Mouse (Mus musculus) E14TG2a.4 (cell line): ENCODE measurements around the gene Snap91.

ENCODE experiments used
- H3K27me3 ChIP-seq: 2 replicates; pipeline ENCODE4 v1.6.1; 2014; ENCODE audit warnings: low read length, control low read depth; ENCODE audit not compliant: insufficient read depth
- H3K36me3 ChIP-seq: 2 replicates; pipeline ENCODE4 v1.6.1; 2014; ENCODE audit warnings: low read length, control low read depth; ENCODE audit not compliant: insufficient read depth
- H3K4me1 ChIP-seq: replicated peaks from 2 replicates; pipeline ENCODE4 v1.6.1; 2014; ENCODE audit warnings: low read depth, low read length, control low read depth
- H3K4me3 ChIP-seq: replicated peaks from 2 replicates; pipeline ENCODE4 v1.5.1; 2014; ENCODE audit warnings: mild to moderate bottlenecking, low read length
- H3K9me3 ChIP-seq: 2 replicates; pipeline ENCODE4 v1.6.1; 2014; ENCODE audit warnings: low read length, control low read depth
- CTCF ChIP-seq: conservative IDR thresholded peaks from 2 replicates; pipeline ENCODE4 v1.5.1; 2014; ENCODE audit warnings: low read length
- NANOG ChIP-seq: IDR thresholded peaks from 2 replicates; pipeline ENCODE4 v1.6.1; 2014; ENCODE audit warnings: borderline replicate concordance, low read length, mixed read lengths
- POU5F1 ChIP-seq: IDR thresholded peaks from 2 replicates; pipeline ENCODE4 v1.6.1; 2014; ENCODE audit warnings: low read length, borderline replicate concordance

The Snap91 gene

DNA sequence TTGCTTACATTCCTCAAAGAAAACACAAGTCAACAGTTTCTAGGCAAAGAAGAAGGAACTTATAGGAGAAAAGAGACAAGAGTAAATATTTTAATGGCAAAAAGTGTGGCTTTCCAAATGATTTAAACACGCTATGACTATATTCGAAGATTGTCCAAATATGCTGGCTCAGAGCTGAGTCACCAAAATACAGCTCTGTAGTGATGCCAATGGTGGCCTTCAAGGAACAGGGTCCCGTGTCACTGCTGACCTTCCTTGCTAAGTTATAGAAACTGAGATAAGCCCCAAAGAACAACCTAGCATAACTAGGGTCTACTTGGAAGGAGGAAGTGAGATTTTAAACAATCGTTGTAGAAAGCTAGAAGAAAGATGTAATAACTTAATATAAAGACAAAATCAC is 6.8 kb downstream of the Snap91 start:
- H3K4me3 ChIP-seq = no peak overlapping the region
- H3K27me3 ChIP-seq = peaks cover 15% of the 10 kb centered on the region
- no peaks in the 10 kb centered on the region for H3K36me3 ChIP-seq
- TF ChIP-seq CTCF (no peak), POU5F1 (no peak), NANOG (no peak)
- no peaks in the 10 kb centered on the region for H3K4me1 ChIP-seq
- H3K9me3 ChIP-seq = no peaks in the 10 kb centered on the region

DNA sequence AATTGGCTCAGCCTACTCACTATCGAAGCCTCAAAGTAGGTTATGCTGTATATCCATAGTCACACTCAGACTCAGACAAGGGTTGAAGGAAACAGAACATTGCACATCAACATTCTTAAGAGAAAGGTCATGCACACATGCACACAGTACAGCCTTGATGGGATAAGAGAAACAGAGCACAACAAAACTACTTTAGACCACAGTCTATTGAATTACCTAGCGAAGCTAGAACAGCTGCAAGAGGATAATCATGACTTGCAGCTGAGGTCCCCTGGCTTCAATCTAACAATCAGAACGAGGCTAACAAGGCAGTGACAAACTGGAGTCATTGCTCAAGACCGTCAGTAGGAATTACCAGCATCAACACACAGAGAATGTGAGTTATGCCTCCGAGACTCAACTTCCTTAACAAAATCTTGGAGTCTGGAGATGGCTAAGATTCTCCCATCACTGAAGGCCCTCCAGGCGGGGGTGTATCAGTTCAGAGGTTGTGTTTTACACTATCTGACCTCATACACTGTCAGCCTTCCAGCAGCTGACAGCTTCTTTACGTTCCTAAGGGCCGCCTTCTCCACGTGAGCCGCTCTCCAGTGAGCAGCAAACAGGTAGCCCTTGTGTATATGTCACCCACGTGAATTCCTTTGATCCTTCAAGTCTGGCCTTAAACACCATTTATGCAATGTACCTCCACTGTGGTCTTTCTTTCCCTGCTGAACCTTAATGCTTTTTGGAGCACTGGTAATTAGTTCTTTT is 10.7 kb downstream of the Snap91 start:
- H3K9me3 ChIP-seq = no peaks in the 10 kb centered on the region
- TF ChIP-seq POU5F1 = no peak
- TF ChIP-seq CTCF = no peak
- TF ChIP-seq NANOG = no peak

DNA sequence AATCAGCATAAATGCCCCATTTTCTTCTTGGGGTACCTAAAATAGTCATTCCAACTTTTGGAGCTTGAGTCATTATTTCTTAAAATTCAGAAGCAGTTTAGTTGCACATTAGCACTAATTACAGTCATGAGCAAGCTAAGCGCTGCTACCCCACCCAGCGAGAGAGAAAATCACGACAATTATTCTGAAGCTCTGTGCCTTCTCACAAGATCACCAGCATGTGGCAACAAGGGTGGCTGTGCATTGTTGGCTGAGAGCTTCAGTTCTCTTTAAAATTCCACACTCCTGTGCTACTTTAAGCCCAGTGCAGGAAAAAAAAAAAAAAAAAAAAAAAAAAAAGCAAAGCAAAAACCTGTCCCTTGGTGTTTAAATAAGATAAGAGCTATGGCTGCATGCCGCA is 22.4 kb downstream of the Snap91 start:
- Histone ChIP-seq H3K4me1 (no peaks in the 10 kb centered on the region), H3K9me3 (no peaks in the 10 kb centered on the region), H3K36me3 (no peaks in the 10 kb centered on the region), H3K4me3 (no peak overlapping the region), H3K27me3 (no peaks in the 10 kb centered on the region)
- TF ChIP-seq NANOG (no peak), CTCF (no peak), POU5F1 (no peak)

More for the DNA sequence above, 10.7 kb downstream of the Snap91 start:
- Histone ChIP-seq H3K4me1 (no peaks in the 10 kb centered on the region), H3K36me3 (no peaks in the 10 kb centered on the region), H3K4me3 (no peak overlapping the region), H3K27me3 (no peaks in the 10 kb centered on the region; the same call in 1 of the 2 replicates)

DNA sequence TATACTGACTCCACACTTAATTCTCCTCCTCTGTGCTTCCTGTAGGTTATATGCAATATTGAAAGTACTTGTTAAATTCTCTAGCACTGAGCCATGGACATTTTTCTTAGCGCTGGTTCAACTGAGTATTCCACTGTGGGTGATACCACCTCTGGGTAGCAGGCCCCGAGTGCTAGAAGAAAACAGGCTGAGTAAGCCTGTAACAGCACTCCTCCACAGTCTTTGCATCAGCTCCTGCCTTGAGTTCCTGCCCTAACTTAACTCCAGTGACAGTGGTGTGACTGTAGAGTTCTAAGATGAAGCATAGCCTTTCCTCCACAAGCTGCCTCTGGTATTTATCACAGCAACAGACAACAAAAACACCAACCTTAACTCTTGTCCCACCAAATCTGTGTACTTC is 22.8 kb downstream of the Snap91 start:
- Histone ChIP-seq H3K9me3 (no peaks in the 10 kb centered on the region), H3K36me3 (no peaks in the 10 kb centered on the region), H3K4me1 (no peaks in the 10 kb centered on the region), H3K27me3 (no peaks in the 10 kb centered on the region), H3K4me3 (no peak overlapping the region)
- TF ChIP-seq CTCF = no peak
- TF ChIP-seq NANOG = no peak
- no peak for TF ChIP-seq POU5F1

DNA sequence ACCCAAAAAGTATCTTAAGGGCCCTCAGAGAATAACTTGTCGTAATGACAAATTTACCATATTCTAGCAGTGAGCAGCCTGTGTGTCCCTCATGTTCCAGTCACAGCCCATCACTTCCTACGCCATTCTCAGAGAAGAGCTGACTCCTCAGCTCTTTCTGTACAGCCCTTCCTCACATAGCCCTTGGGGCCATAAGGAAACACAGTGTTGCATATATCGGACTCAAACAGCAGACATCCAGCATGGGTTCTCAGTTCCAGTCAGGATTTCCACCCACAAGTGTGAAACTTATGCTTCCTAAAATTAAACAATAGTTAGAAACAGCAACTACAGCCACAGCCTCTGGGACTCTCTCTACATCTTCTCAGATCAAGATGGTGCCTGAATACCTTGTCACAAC is 27.6 kb downstream of the Snap91 start:
- Histone ChIP-seq H3K4me1 (no peaks in the 10 kb centered on the region), H3K36me3 (no peaks in the 10 kb centered on the region), H3K4me3 (no peak overlapping the region), H3K9me3 (no peaks in the 10 kb centered on the region), H3K27me3 (no peaks in the 10 kb centered on the region)
- TF ChIP-seq CTCF (no peak), POU5F1 (no peak), NANOG (no peak)

DNA sequence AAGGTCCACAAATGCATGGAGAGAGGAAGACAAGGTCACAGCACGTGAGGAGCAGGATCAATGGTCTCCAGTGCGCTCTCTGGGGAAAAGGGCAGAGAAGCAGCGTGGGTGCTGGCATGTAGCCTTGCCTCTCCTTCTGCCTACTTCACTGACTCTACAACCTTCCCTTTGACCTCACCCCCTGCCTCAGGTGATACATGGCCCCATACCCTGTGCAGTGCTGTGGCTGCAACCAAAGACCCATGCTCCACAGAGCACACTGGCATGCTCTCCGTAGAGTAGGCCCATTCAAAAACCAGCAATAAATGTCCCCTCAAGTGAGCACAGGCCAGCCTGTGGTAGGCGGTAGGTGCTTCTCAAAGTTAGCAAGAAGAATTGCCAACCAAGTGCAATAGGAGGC is 28.8 kb downstream of the Snap91 start:
- H3K9me3 ChIP-seq = no peaks in the 10 kb centered on the region
- TF ChIP-seq CTCF (no peak), POU5F1 (no peak), NANOG (no peak)
- H3K36me3 ChIP-seq = no peaks in the 10 kb centered on the region
- no peaks in the 10 kb centered on the region for H3K27me3 ChIP-seq
- H3K4me1 ChIP-seq = no peaks in the 10 kb centered on the region
- H3K4me3 ChIP-seq = no peak overlapping the region

DNA sequence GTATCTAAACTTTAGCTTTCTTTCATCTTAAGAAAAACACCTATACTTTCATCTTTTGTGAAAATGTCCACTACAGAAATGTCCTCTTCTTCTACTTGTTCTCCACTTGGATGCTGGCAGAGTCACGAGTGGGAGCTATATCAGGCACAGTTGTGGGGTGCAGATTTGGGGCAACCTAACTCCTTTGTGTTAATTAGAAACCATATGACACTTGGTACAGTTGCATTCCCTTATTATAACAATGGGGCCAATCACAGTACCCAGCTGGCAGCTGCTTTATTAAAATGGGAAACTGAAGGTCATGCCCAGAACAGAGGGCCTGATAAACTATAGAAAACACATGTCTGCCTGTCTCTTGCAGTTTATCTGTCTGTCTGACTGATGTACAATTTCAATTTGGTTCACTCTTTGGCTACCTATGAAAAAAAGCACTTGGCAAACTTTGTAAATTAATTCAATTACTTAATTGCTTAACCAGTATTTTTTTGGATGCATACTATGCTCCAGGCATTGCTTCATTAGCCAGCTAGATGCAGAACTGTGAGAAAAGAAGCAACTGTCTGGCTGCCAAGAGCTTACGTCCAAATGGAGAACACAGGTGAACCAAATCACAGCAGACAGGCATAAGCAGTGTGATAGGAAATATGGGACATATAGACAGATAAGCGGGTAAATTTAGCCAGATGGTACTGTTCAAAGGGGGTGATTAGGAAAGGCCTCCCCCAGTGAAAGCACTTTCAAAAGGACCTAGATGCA is 29.8 kb downstream of the Snap91 start:
- Histone ChIP-seq H3K36me3 (no peaks in the 10 kb centered on the region), H3K4me3 (no peak overlapping the region), H3K27me3 (no peaks in the 10 kb centered on the region), H3K9me3 (no peaks in the 10 kb centered on the region), H3K4me1 (no peaks in the 10 kb centered on the region)
- no peak for TF ChIP-seq POU5F1
- no peak for TF ChIP-seq CTCF
- TF ChIP-seq NANOG = no peak

DNA sequence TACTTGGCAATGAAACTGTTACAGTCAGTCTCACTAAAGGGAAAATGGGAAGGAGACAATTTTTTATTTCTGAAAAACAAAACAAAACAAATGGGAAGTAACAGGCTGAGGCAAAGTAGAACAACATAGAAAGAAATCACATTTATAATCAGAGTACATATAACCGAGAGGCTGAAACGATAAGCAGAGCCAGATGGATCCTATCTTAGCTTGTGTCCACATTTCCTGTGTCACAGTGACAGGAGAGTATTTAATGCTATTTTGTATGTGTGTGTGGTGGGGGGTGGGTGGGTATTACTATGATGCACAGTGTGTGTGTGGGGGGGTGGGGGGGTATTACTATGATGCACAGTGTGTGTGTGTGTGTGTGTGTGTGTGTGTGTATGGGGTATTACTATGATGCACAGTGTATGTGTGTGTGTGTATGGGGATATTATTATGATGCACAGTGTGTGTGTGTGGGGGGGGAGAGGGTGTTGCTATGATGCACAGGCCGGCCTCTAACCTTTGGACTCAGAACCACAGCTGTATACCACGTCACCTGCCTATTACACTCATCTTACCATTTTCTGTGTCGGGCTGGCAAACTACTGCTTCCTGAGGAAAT is 36.6 kb downstream of the Snap91 start:
- no peak for TF ChIP-seq POU5F1
- TF ChIP-seq CTCF = no peak
- TF ChIP-seq NANOG = no peak
- H3K4me3 ChIP-seq = no peak overlapping the region
- no peaks in the 10 kb centered on the region for H3K4me1 ChIP-seq
- no peaks in the 10 kb centered on the region for H3K36me3 ChIP-seq
- H3K27me3 ChIP-seq = no peaks in the 10 kb centered on the region
- no peaks in the 10 kb centered on the region for H3K9me3 ChIP-seq
